Mouse (Mus musculus) left cerebral cortex, adult 8-10 months (tissue): ENCODE data around the gene Fam193b. TPM values are rescaled to one million over a fixed set of nuclear protein-coding genes. Genes with fewer than 3 reads are reported as not detected.

Experiments used
- DNase-seq, 2 experiments: peaks; one replicate each; pipeline ENCODE4 v3.0.0; 2022; ENCODE audit warnings: low spot score in 2 of 2
- microRNA-seq, 2 experiments: library from miRNA; unstranded; fragments of <30 nt; microRNA quantifications; one replicate each; pipeline ENCODE4 v1.2.0; 2022
- total RNA-seq, 4 experiments: library from RNA; stranded (reverse); gene quantifications; 2 replicates each; pipeline ENCODE4 v1.2.4; 2022

Fam193b gene
- total RNA-seq, 4 experiments from 2014 or later, result 73.2 to 80.1 (median 73.8) TPM

DNA sequence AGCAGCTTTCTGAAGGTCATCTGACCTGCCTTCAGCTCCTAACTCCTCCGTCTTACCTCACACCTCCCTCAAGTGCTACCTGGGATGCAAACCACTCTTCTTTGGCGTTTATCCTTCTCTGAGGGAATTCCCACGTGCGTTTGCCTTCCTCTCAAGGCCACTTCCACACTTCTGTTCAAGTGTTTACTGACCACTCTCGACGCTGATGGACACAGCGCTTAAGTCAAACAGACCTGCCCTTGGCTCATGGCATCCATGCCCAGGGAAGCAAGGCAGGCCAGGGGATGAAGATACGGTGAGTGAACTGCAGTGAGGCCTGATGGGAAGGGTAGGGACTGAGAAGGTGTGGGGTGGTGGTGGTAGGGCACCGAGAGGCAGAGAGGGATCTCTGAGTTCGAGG lies 70.3 kb downstream of the Fam193b start:
- DNase-seq, result no peak

DNA sequence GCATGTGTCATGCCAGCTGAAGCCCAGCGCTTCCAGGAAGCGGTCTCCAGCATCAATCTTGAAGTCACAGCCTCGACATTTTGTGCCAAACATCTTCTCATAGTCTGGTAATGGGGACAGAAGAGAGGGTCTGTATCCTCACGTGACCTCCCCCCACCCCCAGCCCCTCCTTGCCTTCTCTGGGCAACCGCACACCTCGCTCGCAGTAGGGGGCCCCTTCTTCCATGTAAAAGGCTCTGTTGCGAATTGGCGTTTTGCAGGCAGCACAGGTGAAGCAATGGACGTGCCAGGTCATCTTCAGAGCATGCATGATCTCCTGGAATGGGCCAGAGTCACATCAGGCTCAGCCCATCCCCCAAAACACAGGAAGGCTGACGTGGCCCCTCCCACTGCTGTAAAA lies 72.0 kb downstream of the Fam193b start:
- no peak for DNase-seq

DNA sequence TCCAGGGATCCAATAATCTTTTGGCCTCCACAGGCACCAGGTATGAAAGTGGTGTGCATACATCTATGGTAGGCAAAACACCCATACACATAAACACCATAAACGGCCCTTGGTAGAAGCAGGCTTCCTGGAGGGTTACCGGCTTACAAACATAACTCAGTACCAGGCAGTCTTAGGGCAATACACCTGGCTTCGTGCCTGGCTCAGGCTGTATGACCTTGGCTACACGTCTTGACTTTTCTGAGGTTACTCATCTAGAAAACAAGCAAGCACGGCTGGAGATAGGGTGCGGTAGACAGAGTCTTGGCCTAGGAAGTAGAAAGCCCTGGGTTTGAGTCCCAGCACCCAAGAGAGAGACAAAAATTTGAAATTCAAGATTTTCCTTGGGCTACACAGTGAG lies 74.3 kb downstream of the Fam193b start:
- no peak for DNase-seq

DNA sequence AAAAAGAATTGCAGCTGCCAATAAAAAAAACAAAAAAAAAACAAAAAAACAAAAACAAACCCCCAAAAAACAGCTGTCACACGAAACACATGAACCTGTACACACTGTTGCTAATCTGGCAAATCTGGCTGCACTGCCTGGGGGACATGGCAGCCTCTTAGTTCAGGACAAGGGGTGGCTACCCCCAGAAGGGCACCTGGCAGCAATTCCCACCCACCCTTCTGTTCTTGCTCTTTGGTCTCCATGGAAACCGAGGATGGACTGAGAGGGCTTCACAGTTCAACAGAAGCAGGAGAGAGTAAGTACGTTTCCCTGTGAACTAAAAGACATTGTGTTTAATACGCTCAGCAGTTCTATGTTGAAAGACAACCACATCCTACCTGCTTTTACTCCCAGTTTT lies 75.2 kb downstream of the Fam193b start:
- DNase-seq, result no peak

GRCm38 (mm10) chr13:55494883-55495621 lies 75.9 kb downstream of the Fam193b start:
- DNase-seq, result no peak

GRCm38 (mm10) chr13:55494257-55494656 lies 76.7 kb downstream of the Fam193b start:
- no peak for DNase-seq

Small RNAs within 50 kb of the gene (microRNA-seq; reads per million reads assigned to microRNA genes)
- gene Mir6945, result 8.6 to 12.4 reads per million in 2 experiments

Other genes with a start within 250 kb of the Fam193b start
- 10 to 100 TPM; 74.1 to 86.1 (median 81.0) TPM for gene Rab24, start 249.2 kb downstream of the Fam193b start, total RNA-seq
- gene Mxd3, start 241.3 kb downstream of the Fam193b start, total RNA-seq, result 1 to 10 TPM in 2 of 4 experiments, under 1 TPM in 2; 0.65 to 1.6 (median 0.97) TPM
- gene Lman2, start 208.3 kb downstream of the Fam193b start, total RNA-seq, result 10 to 100 TPM; 47.2 to 56.7 (median 49.1) TPM
- 10 to 100 TPM; 54.2 to 59.0 (median 55.0) TPM for gene Rgs14, start 201.4 kb downstream of the Fam193b start, total RNA-seq
- under 1 TPM in 2 of 4 experiments, not detected in 2; 0.16 to 0.17 TPM for gene Slc34a1, start 172.9 kb downstream of the Fam193b start, total RNA-seq
- not detected for gene Pfn3, start 155.9 kb downstream of the Fam193b start, total RNA-seq
- gene F12, start 144.3 kb downstream of the Fam193b start, total RNA-seq, result under 1 TPM; 0.39 to 0.98 (median 0.75) TPM
- gene Grk6, start 126.0 kb downstream of the Fam193b start, total RNA-seq, result 10 to 100 TPM; 60.0 to 65.3 (median 61.9) TPM
- 10 to 100 TPM; 50.8 to 62.7 (median 59.7) TPM for gene Prr7, start 106.9 kb downstream of the Fam193b start, total RNA-seq
- 100 to 1,000 TPM; 216 to 253 (median 234) TPM for gene Dbn1, start 83.0 kb downstream of the Fam193b start, total RNA-seq
- 10 to 100 TPM; 78.3 to 93.8 (median 85.9) TPM for gene Pdlim7, start 57.4 kb downstream of the Fam193b start, total RNA-seq
- 1 to 10 TPM; 3.7 to 6.3 (median 5.2) TPM for gene Dok3, start 41.8 kb downstream of the Fam193b start, total RNA-seq
- 10 to 100 TPM; 44.5 to 55.2 (median 48.2) TPM for gene Ddx41, start 34.5 kb downstream of the Fam193b start, total RNA-seq
- 100 to 1,000 TPM; 125 to 136 (median 132) TPM for gene Tmed9, start 2.6 kb upstream of the Fam193b start, total RNA-seq
- 10 to 100 TPM; 24.5 to 26.2 (median 25.5) TPM for gene B4galt7, start 28.8 kb upstream of the Fam193b start, total RNA-seq
- gene Caml, start 51.9 kb upstream of the Fam193b start, total RNA-seq, result 10 to 100 TPM; 37.7 to 49.5 (median 43.4) TPM
- gene Ddx46, start 63.9 kb upstream of the Fam193b start, total RNA-seq, result 10 to 100 TPM; 39.6 to 48.5 (median 45.3) TPM
- gene B230219D22Rik, start 122.0 kb upstream of the Fam193b start, total RNA-seq, result 10 to 100 TPM; 65.8 to 72.3 (median 68.7) TPM
- 10 to 100 TPM; 68.2 to 79.0 (median 74.8) TPM for gene Txndc15, start 143.5 kb upstream of the Fam193b start, total RNA-seq
- gene Pcbd2, start 156.2 kb upstream of the Fam193b start, total RNA-seq, result 10 to 100 TPM; 28.6 to 32.2 (median 31.0) TPM
- under 1 TPM in 3 of 4 experiments, not detected in 1; 0.48 to 0.63 (median 0.59) TPM for gene Catsper3, start 213.4 kb upstream of the Fam193b start, total RNA-seq